Mouse (Mus musculus) frontal cortex, adult 2 months (tissue): ENCODE measurements around the gene Snx6. TPM values are rescaled to one million over a fixed set of nuclear protein-coding genes. Genes with fewer than 3 reads are reported as not detected.
A peak's percentile ranks its signal among the peaks of the same experiment; 100 is the strongest.
"Not testable (repeated sequence)": the region's sequence is repeated elsewhere in the genome, so short reads cannot be mapped to it uniquely, and the experiment has no call there.

Experiments
- DNase-seq, 2 experiments: peaks; one replicate each; pipeline ENCODE4 v3.0.0; 2022; ENCODE audit warnings: low spot score in 1 of 2; ENCODE audit errors: extremely low spot score in 1 of 2
- polyA plus RNA-seq: library from polyadenylated mRNA; depleted of rRNA; stranded (reverse); fragments of >200 nt; gene quantifications from 2 replicates; pipeline ENCODE4 v1.2.3, GENCODE M21; 2012; rRNA removed

The Snx6 gene
- polyA plus RNA-seq, 1 experiment, result 48.0 TPM

- DNase-seq, result peak in 1 of 2 experiments; percentile 67
Measured at GRCm38 (mm10) chr12:54713822-54714626, 81.5 kb downstream of the Snx6 start.

- peak in 1 of 2 experiments; percentile 26 for DNase-seq
Measured at GRCm38 (mm10) chr12:54710494-54710879, 85.0 kb downstream of the Snx6 start.

- not testable (repeated sequence) for DNase-seq
Measured at GRCm38 (mm10) chr12:54709691-54710493, 85.6 kb downstream of the Snx6 start.

- no peak for DNase-seq
Measured at GRCm38 (mm10) chr12:54699394-54699793, 96.1 kb downstream of the Snx6 start.

GRCm38 (mm10) chr12:54697791-54698250 is 97.7 kb downstream of the Snx6 start:
- DNase-seq, result no peak

- DNase-seq, result peak in 1 of 2 experiments; percentile 27
Measured at GRCm38 (mm10) chr12:54697003-54697597, 98.4 kb downstream of the Snx6 start.

Other genes with a start within 250 kb of the Snx6 start
- gene Sptssa, start 139.1 kb downstream of the Snx6 start, polyA plus RNA-seq, result 55.3 and 56.0 TPM in 2 replicates
- gene Eapp, start 99.8 kb downstream of the Snx6 start, polyA plus RNA-seq, result 26.9 and 30.2 TPM in 2 replicates
- 65.5 and 72.7 TPM in 2 replicates for gene Cfl2, start 67.2 kb upstream of the Snx6 start, polyA plus RNA-seq
- not detected in 2 replicates for gene Gm20403, start 190.8 kb upstream of the Snx6 start, polyA plus RNA-seq
- 2.2 TPM in 2 replicates for gene Baz1a, start 218.6 kb upstream of the Snx6 start, polyA plus RNA-seq